Mouse (Mus musculus) lung, postnatal 0 days (tissue): ENCODE measurements around the gene Hoxa1.

Experiments
- CTCF ChIP-seq: IDR thresholded peaks from 2 replicates; pipeline ENCODE4 v1.5.1; 2016; ENCODE audit warnings: antibody characterized with exemption, mild to moderate bottlenecking
- EP300 ChIP-seq: IDR thresholded peaks from 2 replicates; pipeline ENCODE4 v1.6.1; 2016; ENCODE audit warnings: antibody characterized with exemption, mild to moderate bottlenecking, control low read depth

DNA sequence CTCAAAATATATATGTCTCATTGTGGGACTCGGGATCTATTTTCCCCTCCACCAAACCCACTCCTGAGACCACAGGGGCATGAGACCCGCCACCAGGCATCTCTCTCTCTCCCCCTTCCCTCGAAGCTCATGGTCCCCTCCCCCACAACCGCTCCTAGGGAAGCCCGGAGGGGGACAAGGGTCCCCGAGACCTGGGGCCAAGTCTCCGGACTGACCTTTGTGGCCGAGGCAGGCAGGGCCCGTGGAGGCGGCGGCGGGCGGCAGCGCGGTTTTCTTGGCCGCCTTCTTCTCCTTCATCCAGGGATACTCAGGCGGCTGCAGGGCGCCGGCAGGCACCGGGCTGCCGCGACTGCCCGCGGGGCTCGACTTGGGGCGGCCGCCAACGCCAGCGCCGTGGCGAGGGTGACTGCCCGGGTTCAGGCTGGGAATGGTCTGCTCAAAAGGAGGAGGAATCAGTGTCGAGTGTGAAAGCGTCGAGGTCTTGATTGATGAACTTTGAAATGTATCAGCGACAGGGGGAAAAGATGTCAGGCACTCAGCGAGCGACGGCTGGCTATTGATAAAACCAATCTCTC is 6.0 kb upstream of the Hoxa1 start:
- TF ChIP-seq CTCF (no peak), EP300 (no peak)
